Mouse (Mus musculus): Measurements from ENCODE around the gene Gm19426.

- TF ChIP-seq CTCF (IDR thresholded peaks at IDR 0.05; ENCODE audit: control insufficient read depth, insufficient read depth, insufficient read length) (no peak), CEBPB (IDR thresholded peaks at IDR 0.05; ENCODE audit: low read depth) (no peak), FOSL1 (IDR thresholded peaks at IDR 0.05; ENCODE audit: insufficient read depth, low read length, poor library complexity, severe bottlenecking) (no peak), MYOG (IDR thresholded peaks at IDR 0.05; ENCODE audit: control insufficient read depth, extremely low read depth, insufficient read length) (no peak), MAX (IDR thresholded peaks at IDR 0.05) (no peak), USF1 (IDR thresholded peaks at IDR 0.05; ENCODE audit: low read depth) (no peak), MYOD1 (IDR thresholded peaks at IDR 0.05; ENCODE audit: control insufficient read depth, insufficient read length, low read depth) (no peak)
These were observed 26.1 kb downstream of the Gm19426 start for GRCm38 (mm10) chr2:84717357-84717756.
